Mouse (Mus musculus) liver, postnatal 0 days (tissue): ENCODE results near the gene Enam.

Experiments
- CTCF ChIP-seq: sonication (generic); IDR thresholded peaks from 2 replicates; pipeline ENCODE4 v1.5.1; 2016; ENCODE audit warnings: antibody characterized with exemption, low read depth
- EP300 ChIP-seq: IDR thresholded peaks from 2 replicates; pipeline ENCODE4 v1.6.1; 2016; ENCODE audit warnings: antibody characterized with exemption, low read depth, mild to moderate bottlenecking

GRCm38 (mm10) chr5:88487675-88488074 is at the start of gene Enam:
- TF ChIP-seq CTCF (no peak), EP300 (no peak)
